ENCODE assay signal across 23 mouse cellular contexts in the genomic region with DNA sequence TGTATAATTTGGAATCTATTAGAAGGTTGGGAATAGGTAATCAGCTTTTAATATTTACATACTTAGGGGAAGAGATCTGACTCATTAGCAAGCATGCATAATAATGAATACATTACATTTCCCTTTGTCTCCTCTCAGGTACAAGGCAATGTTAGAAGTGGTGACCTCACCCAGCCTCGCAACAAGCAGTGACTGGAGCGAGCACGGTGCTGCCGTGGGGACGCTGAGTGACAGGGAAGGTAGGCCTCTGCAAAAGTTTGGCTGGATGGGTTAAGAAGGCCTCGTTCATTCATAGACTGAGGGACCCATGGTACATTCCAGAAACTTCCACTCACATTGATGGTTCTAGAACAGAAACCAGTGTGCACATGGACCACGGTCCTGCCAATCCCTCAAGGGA.
A peak's percentile ranks its signal among the peaks of the same experiment; 100 is the strongest.
DNase-seq lines count a peak whose midpoint lies in the region; ATAC-seq and TF ChIP-seq lines count a peak whose summit lies in the region.
"Had no signal": no experiment of that assay in that cellular context is flagged by ENCODE, and none has a peak within 500 bp of the region (broad histone marks: within the 10 kb centered on the region; RNA-seq: fewer than 3 reads in every experiment).

No protein-coding gene starts in this region.

- no peaks in the 10 kb centered on the region for H3K9me3 ChIP-seq in lung, embryonic 15.5 days
- H3K9me3 ChIP-seq in intestine, embryonic 16.5 days (ENCODE audit: control insufficient read depth, low read length), result no peaks in the 10 kb centered on the region
- no peaks in the 10 kb centered on the region for H3K9me3 ChIP-seq in stomach, postnatal 0 days (ENCODE audit: control insufficient read depth, low read length)
- H3K9me3 ChIP-seq: limb, embryonic 12.5 days; liver, embryonic 15.5 days; midbrain, embryonic 13.5 days had no signal

- no peaks in the 10 kb centered on the region; the same call in 1 of the 2 replicates for H3K4me1 ChIP-seq in lung, embryonic 15.5 days
- peaks cover 4% of the 10 kb centered on the region; the same call in 1 of the 2 replicates for H3K4me1 ChIP-seq in intestine, embryonic 16.5 days (ENCODE audit: control insufficient read depth, insufficient read depth, low read length)
- H3K4me1 ChIP-seq in stomach, postnatal 0 days (replicated peaks; ENCODE audit: control insufficient read depth, insufficient read depth), result 0 out of 2 replicates have a peak, but pooled peaks cover 2% of the 10 kb centered on the region
- H3K4me1 ChIP-seq: liver, embryonic 15.5 days; midbrain, embryonic 13.5 days had no signal

- H3K36me3 ChIP-seq in lung, embryonic 15.5 days, result no peaks in the 10 kb centered on the region
- H3K36me3 ChIP-seq in intestine, embryonic 16.5 days (ENCODE audit: control insufficient read depth, insufficient read depth, low read length), result no peaks in the 10 kb centered on the region
- H3K36me3 ChIP-seq in stomach, postnatal 0 days (ENCODE audit: control insufficient read depth, insufficient read depth, low read length), result no peaks in the 10 kb centered on the region
- H3K36me3 ChIP-seq: limb, embryonic 12.5 days; liver, embryonic 15.5 days; midbrain, embryonic 13.5 days had no signal

- no peaks in the 10 kb centered on the region for H3K27me3 ChIP-seq in lung, embryonic 15.5 days
- H3K27me3 ChIP-seq in intestine, embryonic 16.5 days (replicated peaks; ENCODE audit: control insufficient read depth, insufficient read depth, low read length), result no peaks in the 10 kb centered on the region
- no peaks in the 10 kb centered on the region for H3K27me3 ChIP-seq in stomach, postnatal 0 days (ENCODE audit: control insufficient read depth, insufficient read depth, low read length)
- H3K27me3 ChIP-seq: limb, embryonic 12.5 days; liver, embryonic 15.5 days; midbrain, embryonic 13.5 days; neural tube, embryonic 13.5 days had no signal

- H3K9ac ChIP-seq in lung, embryonic 15.5 days, result no peak overlapping the region
- H3K9ac ChIP-seq in intestine, embryonic 16.5 days (ENCODE audit: low read depth, low read length), result no peak overlapping the region
- no peak overlapping the region for H3K9ac ChIP-seq in stomach, postnatal 0 days (ENCODE audit: low read length)
- H3K9ac ChIP-seq: limb, embryonic 12.5 days; liver, embryonic 15.5 days; midbrain, embryonic 13.5 days; neural tube, embryonic 13.5 days had no signal

- DNase-seq in gastrocnemius, adult 2 months, result peak; percentile 12
- no peak for DNase-seq in gastrocnemius, postnatal 4 days (ENCODE audit: low spot score in 2 of 2)
- DNase-seq in lung, adult 18-20 months, result no peak
- no peak for DNase-seq in stomach, postnatal 0 days (ENCODE audit: low spot score)
- DNase-seq in left cerebral cortex, postnatal 25 days (ENCODE audit: low spot score in 2 of 2), result no peak
- DNase-seq: adrenal gland, adult 2 months; adrenal gland, postnatal 36 days; heart, postnatal 14 days; kidney, adult 18-20 months; kidney, postnatal 14 days; retina, postnatal 1 day; right cerebral cortex, postnatal 14 days; thymus, postnatal 4 days had no signal

- TF ChIP-seq CTCF in gastrocnemius, adult 2 months (IDR thresholded peaks at IDR 0.05), result no peak
- no peak for TF ChIP-seq CTCF in stomach, postnatal 0 days (IDR thresholded peaks at IDR 0.05; ENCODE audit: low read depth)

- WGBS in lung, embryonic 15.5 days, result 68% methylated on average over 7 of the region's 7 CpGs
- WGBS in intestine, embryonic 16.5 days, result 78% methylated on average over 7 of the region's 7 CpGs
- WGBS in stomach, postnatal 0 days, result 56% methylated on average over 7 of the region's 7 CpGs

- no peak overlapping the region for H3K4me3 ChIP-seq in gastrocnemius, adult 2 months
- no peak overlapping the region for H3K4me3 ChIP-seq in lung, embryonic 15.5 days
- H3K4me3 ChIP-seq in intestine, embryonic 16.5 days (ENCODE audit: low read length), result no peak overlapping the region
- H3K4me3 ChIP-seq in stomach, postnatal 0 days (ENCODE audit: low read depth, low read length), result no peak overlapping the region
- H3K4me3 ChIP-seq: limb, embryonic 12.5 days; liver, embryonic 15.5 days; midbrain, embryonic 13.5 days; neural tube, embryonic 13.5 days had no signal

- intact Hi-C loops in gastrocnemius, adult 2 months (cut with DNase I), result no loop called here
- intact Hi-C loops in left cerebral cortex, postnatal 25 days (cut with DNase I), result no loop called here

- no peak overlapping the region for H3K4me2 ChIP-seq in lung, embryonic 15.5 days
- H3K4me2 ChIP-seq in intestine, embryonic 16.5 days (ENCODE audit: low read depth, low read length), result 0 out of 2 replicates have a peak overlapping the region, but pooled peaks have one; percentile 9
- H3K4me2 ChIP-seq in stomach, postnatal 0 days (replicated peaks; ENCODE audit: low read depth), result no peak overlapping the region
- H3K4me2 ChIP-seq: limb, embryonic 12.5 days; liver, embryonic 15.5 days; midbrain, embryonic 13.5 days; neural tube, embryonic 13.5 days had no signal

- no peak for TF ChIP-seq EP300 in stomach, postnatal 0 days (optimal IDR thresholded peaks at IDR 0.05)

- no peak for ATAC-seq in lung, embryonic 15.5 days (ENCODE audit: borderline replicate concordance, extremely low read depth, low FRiP score, low TSS enrichment)
- ATAC-seq in intestine, embryonic 16.5 days, result no peak
- peak; percentile 75 for ATAC-seq in stomach, postnatal 0 days (ENCODE audit: low FRiP score, low TSS enrichment)
- ATAC-seq: activated CD4-positive, CD25-positive, alpha-beta regulatory T cell, adult 4 months; hindbrain, postnatal 0 days; lung, postnatal 0 days; midbrain, embryonic 13.5 days had no signal

- no peak overlapping the region for H3K27ac ChIP-seq in gastrocnemius, adult 2 months
- peak overlapping the region; percentile 56; the same call in 1 of the 2 replicates for H3K27ac ChIP-seq in lung, embryonic 15.5 days
- H3K27ac ChIP-seq in intestine, embryonic 16.5 days (ENCODE audit: low read length), result peak overlapping the region; percentile 37; the same call in 1 of the 2 replicates
- peak overlapping the region; percentile 93 for H3K27ac ChIP-seq in stomach, postnatal 0 days (replicated peaks)
- H3K27ac ChIP-seq: hindbrain, postnatal 0 days; limb, embryonic 12.5 days; liver, embryonic 15.5 days; macrophage; midbrain, embryonic 13.5 days; neural tube, embryonic 13.5 days had no signal
